Mouse (Mus musculus) spleen, postnatal 4 days (tissue): ENCODE results near the gene Dyrk1a.

ENCODE experiments used
- DNase-seq, 2 experiments: peaks; one replicate each; pipeline ENCODE4 v3.0.0; 2022; ENCODE audit warnings: low spot score in 2 of 2

Gene Dyrk1a

DNA sequence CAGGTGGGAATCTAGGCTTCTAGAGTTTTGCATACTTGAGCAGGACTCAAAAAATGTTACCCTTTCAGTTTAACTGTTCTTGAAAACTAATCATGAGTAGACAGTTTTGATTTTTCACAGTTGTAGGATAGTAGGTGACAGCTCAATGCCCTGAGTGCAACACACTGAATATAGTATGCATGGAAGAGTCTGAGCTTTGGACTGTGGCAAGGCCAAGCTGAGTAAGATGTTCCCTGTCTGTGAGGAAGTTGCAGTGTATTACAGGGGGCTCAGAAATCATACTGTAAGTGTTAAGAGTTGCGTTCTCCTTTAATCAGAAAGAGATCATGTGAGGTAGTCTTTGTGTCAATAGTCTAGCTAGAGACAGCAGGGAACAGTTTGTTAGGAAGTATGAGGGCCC is 20.4 kb downstream of the Dyrk1a start:
- DNase-seq, result no peak

DNA sequence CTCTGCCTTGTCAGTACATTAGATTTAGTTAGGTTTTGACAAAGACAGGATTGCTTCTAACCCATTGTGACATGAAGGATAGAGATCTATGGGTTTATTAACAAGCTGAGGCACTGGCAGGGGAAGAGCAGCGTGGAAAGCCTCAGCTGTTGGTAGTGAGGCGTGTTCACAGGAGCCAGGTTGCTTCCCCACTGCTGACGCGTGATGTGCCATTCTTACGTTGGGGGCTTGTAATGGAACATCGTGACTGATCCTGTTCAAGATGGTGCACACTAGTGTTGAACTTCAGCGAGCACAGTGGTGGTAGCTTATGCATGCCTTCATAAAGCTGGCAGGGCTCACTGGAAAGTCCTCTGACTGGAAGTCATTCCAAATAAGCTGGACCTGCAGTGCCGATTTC is 21.2 kb downstream of the Dyrk1a start:
- DNase-seq, result no peak

DNA sequence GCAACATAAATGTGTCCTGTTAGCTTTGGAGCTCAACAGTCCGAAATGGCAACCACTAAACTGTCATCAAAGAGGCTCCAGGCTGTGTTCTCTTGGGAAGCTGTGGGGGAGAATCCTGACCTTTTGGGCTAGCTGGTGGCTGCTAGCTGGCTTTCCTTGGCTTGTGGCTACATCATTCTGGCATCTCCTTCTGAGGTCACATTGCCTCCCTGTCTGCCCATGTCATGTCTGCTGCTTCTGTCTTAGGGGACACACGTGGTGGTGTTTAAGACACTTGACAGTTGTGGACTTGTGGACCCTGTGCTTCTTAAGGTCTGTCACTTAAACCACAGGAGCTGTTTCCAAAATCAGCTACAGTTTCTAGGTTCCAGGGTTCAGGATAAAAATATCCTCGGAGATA is 21.7 kb downstream of the Dyrk1a start:
- DNase-seq, result no peak

DNA sequence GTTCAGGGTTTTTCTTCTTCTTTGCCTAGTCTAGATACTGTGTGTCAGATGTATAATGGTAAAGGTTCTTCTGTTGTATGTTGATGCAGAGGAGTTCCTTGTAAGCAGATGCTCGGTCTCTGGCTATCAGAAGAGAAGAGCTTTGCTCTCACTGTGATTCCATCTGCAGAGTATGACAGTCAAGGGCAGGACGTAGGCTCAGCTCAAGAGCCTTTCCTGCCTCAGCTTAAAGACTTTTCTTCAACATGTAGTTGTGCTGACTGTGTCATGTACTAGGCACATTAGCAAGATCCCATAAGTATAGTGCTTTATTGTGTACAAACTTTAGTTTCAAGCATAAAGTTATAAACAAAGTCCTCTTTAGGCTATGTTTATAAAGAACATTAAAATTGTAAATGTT is 26.8 kb downstream of the Dyrk1a start:
- DNase-seq, result no peak

DNA sequence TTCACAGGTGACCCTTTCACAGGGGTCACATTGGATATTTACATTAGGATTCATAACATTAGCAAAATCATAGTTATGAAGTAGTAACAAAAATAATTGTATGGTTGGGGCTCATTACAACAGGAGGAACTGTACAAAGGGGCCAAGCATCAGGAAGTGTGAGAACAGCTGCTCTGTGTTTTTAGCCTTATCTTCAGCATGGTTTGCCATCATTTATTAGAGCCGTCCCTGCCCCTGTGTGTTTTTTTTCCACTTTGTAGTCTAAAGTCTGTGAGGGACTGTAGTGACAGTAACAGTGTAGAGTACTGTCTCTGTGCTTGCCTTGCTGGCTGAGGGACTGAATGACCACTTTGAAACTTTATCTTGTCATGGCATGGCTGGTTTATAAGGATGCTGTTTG is 27.8 kb downstream of the Dyrk1a start:
- DNase-seq, result no peak

DNA sequence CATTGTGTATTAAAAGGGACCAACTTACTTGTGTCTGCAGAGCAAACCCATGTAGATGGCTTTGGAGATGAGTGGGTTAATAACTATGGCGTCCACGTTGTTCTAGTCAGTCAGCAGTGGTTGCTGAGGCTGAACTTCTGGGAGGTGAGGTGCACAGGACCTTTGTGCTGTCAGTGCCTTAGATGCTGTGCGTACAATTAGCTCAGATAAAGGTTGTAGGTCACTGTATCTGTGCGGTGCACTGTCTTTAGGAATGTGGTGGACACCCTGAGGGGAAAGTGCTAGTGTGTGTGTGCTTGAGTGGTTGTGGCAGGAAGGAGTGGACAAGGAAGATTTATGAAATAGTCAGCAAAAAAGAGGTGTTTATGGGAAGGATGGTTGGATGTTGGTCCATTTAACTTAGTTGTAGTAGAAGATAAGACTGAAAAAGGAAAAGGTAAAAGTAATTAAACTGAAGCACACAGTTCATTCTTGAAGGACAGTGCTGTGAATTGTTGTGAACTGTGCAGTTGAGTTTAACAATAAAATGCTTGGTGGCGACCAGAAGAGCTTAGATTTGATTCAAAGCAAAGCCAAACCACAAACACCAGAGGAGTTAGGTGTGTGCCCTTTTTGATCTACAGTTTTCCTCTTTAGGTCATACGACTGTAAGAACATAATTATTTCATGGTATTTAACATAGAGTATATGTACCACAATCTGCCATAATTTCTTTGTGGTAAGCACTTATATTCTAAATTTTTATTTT is 30.3 kb downstream of the Dyrk1a start:
- DNase-seq, result no peak

DNA sequence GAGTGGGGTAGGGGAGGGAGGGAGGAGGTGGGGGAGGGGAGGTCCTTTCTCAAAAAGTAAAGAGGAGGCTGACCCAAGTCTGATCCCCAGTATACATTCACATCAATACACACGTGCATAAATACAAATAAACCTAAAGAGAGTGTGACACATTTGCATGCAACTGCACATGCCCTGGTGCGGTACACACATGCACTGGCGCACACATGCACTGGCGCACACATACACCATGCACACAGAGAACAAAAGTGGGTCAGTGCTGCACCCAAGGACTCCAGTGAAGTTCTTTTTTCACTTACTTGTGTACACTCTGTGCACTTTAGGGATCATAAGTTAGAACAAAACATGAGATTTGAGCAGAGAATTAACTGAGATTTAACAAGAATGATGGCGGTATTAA is 31.3 kb downstream of the Dyrk1a start:
- no peak for DNase-seq

DNA sequence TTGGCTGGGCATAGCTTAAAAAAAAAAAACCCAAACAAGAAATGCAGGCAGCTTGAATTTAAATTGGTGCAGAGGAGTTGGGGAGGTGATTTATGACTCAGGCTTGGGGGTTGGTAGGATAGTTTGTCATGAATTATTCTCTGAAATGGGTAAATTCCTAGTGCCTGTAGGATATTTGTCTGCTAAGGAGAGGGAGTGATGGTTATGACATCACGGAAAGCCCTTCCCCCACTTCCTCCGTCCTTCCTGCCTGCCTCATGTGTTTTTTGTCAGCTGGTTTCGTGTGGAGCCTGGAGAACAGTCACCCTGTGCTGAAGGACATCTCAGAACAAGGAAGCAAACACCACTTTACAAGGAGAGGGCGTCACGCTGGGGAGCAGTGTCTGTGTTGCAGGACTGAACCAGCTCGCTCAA is 31.7 kb downstream of the Dyrk1a start:
- peak in 1 of 2 experiments; percentile 31 for DNase-seq

DNA sequence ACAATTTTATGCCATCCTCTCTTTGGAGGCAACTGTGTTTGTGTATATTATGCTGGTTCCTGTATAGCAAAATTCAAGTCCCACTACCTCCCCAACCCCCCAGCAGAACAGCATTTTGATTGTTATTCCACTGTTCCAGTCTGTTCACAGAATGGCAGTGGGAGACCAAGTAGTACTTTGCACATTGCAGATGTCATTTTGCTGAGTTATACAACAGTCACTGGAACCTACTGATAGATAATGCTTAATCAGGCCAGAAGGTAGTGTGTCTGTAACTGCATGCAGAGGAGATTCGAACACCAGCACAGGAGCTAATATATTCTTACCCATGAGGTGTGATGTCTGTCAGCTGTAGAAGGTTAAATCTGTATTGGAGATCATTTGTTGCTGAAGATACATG is 32.4 kb downstream of the Dyrk1a start:
- DNase-seq, result no peak

DNA sequence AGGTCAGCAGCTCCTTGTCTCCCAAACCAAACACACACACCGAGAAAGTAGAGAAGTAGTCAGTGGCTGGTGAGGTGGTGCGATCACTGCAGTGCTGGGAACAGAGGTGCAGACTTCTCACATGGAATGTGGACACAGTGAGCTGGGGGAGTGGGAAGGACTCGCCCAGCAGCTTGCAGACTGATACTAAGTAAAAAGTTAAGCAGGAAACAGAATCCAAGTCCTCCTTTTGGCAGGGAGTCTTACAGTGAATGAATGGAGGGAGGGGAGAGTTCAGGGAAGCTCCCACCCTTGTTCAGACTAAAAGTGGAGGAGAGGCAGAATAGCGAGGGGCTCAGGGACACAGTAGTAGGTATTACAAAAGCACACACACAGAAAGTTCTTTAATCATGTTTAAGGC is 32.9 kb downstream of the Dyrk1a start:
- DNase-seq, result no peak

DNA sequence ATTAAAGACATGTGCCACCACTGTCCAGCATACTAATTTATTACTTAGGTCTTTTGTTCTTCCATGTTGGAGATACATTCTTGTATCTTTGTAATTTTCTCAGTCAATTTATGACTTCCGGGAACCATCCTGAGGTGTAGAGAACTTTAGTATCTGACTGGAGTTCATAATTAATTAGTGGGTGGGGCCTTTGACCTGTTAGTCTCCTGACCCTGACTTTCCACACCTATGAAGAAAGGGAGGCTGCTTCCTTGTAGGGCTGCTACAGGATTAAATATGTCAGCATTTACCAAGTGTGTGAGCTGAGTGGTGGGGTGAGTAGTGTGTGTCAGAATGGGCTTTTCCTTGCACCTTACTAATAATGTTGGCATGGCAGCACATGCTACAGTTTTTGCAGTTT is 36.4 kb downstream of the Dyrk1a start:
- no peak for DNase-seq

DNA sequence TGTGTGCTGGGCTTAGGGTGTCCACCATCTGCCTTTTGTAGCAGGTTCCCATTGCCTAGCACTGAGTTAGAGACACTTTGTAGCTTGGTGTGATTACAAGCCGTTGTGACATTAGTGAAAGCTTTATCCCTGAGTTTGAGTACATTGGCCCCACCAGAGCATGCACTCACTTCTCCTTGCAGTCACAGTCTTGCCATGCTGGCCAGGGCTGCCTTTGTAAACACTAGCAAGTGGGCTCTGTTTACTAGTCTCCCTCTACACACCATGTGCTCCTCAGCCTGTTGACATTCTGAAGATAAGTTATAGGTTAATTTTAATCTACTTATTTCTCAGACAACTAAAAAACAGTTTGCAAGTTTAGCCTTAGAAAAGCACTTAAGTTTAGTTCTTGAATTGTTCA is 37.7 kb downstream of the Dyrk1a start:
- DNase-seq, result no peak

DNA sequence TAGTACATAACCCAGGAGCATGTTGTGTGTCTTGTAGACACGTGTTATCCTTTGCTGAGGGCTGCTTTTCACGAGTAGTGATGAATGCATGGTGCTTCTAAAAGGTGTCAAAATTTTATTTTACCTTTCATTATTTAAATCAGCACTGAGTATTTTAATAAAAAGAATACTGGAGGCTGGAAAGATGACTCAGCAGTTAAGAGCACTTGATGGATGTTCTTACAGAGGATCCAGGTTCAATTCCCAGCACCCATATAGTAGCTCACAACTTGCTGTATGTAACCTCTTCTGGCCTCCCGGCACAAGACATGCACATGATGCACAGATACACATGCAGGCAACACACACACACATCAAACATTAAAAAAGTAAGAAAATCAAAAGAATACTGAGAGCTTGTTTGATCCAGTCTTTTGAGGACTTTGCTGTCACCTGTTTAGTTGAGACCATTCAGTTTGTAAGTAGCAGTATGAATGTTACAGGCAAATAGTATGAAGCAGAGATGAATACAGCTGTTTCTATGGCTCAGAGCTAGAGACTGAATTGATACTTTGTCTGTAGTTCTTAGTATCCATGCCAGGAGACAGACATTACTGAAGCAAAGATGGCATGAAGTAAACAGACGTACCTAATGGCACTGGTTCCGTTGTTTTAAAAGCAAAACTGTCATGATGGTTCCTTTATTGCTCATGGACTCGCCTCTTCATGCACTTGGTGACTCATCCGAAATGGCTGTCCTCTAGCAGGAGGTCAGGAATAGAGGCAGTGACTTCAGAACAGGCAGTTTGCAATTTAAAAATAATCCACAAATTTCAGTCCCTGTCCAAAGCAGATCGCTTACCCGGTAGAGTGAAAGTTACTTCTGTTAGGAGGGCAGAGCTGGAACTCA is 39.1 kb downstream of the Dyrk1a start:
- no peak for DNase-seq

DNA sequence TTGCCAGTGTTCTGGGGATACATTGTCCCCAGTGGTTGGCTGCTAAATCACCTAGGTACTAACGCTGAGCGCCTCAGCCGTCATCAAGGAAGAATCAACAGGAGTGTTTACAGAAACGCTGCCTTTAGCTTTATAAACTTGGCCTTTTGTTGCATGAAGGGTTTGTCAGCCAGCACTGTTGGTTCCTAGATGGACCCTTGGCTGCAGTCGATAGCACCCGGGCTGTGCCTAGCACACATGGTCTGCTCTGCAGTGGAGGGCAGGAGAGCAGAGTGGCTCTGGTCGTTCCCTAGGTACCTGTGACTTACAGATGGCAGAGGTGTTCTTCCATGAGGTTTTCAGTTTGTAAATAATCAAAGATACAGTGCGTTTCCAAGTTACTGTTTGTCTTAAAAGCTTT is 42.8 kb downstream of the Dyrk1a start:
- DNase-seq, result no peak

DNA sequence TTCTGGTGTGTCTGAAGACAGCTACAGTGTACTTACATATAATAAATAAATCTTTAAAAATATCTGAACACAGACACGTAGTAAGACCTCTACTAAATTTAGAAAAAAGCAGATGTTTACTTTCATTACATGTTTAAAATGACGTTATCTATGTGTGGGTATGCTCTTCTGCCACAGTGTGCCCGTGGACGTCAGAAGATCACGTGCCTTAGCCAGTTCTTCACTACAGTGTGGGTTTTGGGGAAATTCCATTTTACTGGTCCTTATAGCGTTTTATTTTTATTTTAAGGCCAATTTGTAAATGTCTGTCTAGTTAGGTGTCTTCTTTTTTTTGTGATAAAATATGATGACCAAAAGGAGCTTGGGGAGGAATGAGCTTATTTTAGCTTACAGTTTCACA is 47.4 kb downstream of the Dyrk1a start:
- DNase-seq, result no peak

DNA sequence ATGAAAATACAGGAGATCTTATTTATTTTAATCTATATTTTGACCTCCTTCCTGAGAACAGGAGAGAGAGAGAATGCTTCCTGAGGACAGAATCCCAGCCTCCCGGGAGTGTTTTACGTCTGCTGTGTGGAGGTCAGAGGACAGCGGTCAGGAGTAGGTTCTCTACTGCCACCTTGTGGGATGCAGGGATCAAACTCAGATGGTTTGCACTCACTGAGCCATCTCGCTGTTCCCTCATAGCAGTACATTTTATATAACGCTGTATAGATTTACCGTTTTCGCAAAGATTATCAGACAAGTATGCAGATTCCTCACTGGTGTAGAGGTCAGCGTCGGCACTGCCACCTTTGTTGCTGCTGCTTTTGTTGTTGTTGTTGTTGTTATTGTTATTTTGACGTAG is 48.7 kb downstream of the Dyrk1a start:
- peak in 1 of 2 experiments; percentile 33 for DNase-seq

DNA sequence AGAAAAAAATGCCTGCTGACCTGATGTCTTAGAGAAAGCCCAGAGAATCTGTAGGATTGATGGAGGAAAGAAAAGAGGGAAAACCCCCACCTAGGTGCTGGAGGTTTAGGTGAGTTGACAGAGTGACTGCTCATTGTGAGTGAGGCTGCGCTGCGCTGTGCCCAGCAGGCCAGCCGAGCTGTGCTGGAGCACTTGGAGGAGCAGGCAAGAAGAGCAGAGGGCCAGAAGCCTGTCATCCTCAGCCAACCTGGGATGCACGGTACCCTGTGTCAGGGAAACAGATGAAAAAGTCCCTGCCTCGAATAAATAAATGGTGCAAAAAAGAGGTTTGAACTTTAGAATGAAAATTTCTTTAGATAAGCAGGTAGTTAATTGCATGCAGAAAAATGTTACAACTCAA is 49.5 kb downstream of the Dyrk1a start:
- no peak for DNase-seq

DNA sequence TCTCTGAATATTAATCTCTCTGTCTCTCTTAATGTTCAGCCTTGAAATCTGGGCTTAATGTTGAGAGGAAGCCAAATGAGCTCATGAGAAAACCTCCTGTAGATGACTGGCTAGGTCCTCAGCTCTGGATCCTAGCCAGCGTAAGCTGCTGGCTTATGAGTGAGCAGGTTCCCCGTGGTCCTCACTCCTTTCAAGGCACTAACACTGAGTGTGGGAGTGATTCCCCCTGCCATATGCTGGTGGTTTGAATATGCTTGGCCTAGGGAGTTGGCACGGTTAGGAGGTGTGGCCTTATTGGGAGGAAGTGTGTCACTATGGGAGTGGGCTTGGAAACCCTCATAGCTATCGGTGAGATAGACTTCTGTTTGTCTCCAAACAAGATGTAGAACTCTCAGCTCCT is 55.1 kb downstream of the Dyrk1a start:
- no peak for DNase-seq

DNA sequence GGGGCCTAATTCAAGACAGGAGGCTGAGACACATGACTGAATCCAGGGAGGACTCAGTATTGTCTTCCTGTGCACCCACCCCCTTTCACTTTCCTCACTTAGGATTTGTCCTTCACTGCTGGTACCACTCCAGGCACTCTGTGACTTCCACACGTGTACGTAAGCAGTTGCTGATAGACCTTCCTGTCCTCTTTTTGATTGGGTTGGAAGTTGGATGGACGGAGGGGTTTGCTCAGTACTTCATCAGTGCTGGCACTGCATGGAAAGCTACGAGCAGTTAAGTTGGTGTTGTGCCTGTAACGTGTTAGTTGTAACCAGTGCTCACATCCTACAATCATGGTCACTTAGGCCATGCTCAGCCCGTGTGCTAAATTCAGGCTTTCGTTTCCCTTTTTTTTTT is 55.8 kb downstream of the Dyrk1a start:
- DNase-seq, result no peak

DNA sequence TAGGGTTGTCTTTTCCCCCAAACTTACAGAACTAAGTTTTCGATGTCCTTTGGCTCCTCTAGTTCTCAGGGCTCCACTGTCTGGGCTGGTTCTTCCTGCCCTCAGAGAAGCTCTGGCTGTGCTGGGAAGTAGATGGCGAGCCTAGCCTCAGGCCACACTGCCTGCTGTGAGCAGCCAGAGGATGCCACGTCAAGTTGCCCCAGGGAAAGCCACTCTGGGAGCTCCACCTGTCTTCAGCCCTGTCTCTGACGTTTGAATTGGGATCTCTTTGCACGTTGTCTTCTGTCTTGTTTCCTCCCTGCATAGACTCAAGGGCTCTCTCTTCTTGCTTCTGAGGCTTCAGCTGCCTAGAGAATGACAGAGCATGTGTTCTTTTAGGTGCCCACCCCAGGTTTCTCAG is 57.9 kb downstream of the Dyrk1a start:
- no peak for DNase-seq

DNA sequence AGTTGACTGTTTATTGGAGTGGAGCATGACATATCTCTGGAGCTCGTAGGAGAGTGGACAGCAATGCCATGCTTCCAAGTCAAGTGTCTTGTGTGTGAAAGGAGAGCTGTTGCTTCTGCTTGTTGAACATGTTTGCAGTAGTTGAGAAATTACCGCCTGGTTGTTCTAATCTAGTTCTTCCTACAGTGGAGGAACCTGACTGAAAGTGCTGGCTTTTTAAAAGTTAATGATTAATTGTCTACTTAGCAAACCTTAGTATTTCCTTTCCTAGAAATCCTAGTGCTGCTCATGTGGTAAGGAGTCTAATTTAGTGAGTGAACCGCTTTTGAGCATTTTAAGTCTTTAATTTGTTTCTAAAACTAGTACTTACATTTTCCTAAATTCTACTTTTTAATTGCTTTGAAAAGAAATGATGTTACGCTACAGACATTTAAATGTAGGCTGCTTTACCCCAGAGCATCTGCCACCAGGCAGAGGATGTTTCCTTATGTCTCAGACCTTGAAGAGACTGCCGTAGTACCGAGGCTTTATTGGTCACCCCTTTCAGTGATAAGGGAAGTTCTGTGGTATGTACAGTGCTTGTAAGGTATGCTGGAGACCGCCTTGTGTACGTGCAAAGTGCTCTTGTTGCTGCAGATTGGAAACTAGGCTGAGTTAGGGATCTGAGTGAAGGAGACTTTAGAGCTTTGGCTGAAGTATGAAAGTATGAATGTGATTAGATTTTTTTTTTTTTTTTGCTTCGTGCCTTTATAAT is 59.3 kb downstream of the Dyrk1a start:
- no peak for DNase-seq

DNA sequence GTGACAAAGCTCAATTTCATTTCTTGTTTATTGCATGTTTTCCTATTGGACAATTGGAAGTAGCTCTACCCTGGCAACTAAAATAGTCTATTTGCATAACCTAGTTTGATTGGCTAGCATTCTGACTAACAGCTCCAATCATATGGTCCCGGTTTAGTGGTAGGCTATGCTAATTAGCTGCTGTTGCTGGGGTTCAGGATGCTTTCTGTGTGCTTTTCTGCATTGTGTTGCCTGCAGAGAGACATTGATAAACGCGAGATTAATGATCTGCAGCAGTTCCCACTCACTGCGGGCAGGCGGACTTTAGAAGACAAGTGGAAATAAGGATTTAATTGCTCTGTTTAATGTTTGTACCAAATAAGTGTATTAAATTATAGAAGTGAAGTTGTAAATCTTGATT is 62.2 kb downstream of the Dyrk1a start:
- no peak for DNase-seq
